Mouse (Mus musculus) limb, embryonic 11.5 days (tissue): Measurements from ENCODE around the gene Eef2k. TPM values are rescaled to one million over a fixed set of nuclear protein-coding genes. Genes with fewer than 3 reads are reported as not detected.

Source experiments
- ATAC-seq: fragments of 200-750 bp; cut with Nextera tagmentation; 2 replicates; pipeline ENCODE4 v1.8.0; 2017; ENCODE audit warnings: low read depth; ENCODE audit not compliant: insufficient number of reproducible peaks, low FRiP score, low TSS enrichment
- DNase-seq: peaks from one replicate; pipeline ENCODE4 v3.0.0-alpha.2; 2015; ENCODE audit warnings: low spot score
- H3K27ac ChIP-seq: fragments of 300-500 bp; sonication (generic); replicated peaks from 2 replicates; pipeline ENCODE4 v1.5.1; 2014; ENCODE audit warnings: low read depth, mild to moderate bottlenecking, low read length
- H3K27me3 ChIP-seq: fragments of 300-500 bp; sonication (generic); 2 replicates; pipeline ENCODE4 v1.6.1; 2014; ENCODE audit warnings: mild to moderate bottlenecking, low read length, mixed read lengths; ENCODE audit not compliant: control insufficient read depth, insufficient read depth
- H3K36me3 ChIP-seq: fragments of 300-500 bp; sonication (generic); 2 replicates; pipeline ENCODE4 v1.6.1; 2014; ENCODE audit warnings: mild to moderate bottlenecking, low read length, moderate library complexity, mixed read lengths; ENCODE audit not compliant: control insufficient read depth, insufficient read depth
- H3K4me1 ChIP-seq: fragments of 300-500 bp; sonication (generic); 2 replicates; pipeline ENCODE4 v1.6.1; 2014; ENCODE audit warnings: low read length, mixed read lengths; ENCODE audit not compliant: control insufficient read depth, insufficient read depth
- H3K4me2 ChIP-seq: fragments of 300-500 bp; sonication (generic); 2 replicates; pipeline ENCODE4 v1.6.1; 2014; ENCODE audit warnings: low read depth, mild to moderate bottlenecking, moderate library complexity; ENCODE audit not compliant: severe bottlenecking
- H3K4me3 ChIP-seq: fragments of 300-500 bp; sonication (generic); 2 replicates; pipeline ENCODE4 v1.5.1; 2014; ENCODE audit warnings: low read depth, low read length
- H3K9ac ChIP-seq: fragments of 300-500 bp; sonication (generic); 2 replicates; pipeline ENCODE4 v1.6.1; 2014; ENCODE audit warnings: mild to moderate bottlenecking, low read length
- H3K9me3 ChIP-seq: fragments of 300-500 bp; sonication (generic); 2 replicates; pipeline ENCODE4 v1.6.1; 2016; ENCODE audit warnings: low read length; ENCODE audit not compliant: control insufficient read depth
- WGBS: fragments of 180-500 bp; shearing (Covaris S2); extraction: QIAGEN DNeasy Blood & Tissue Kit; methylation state at CpG from one replicate; pipeline ENCODE4 v1.1.7; 2014; 5-methylcytosine and 5-hydroxymethylcytosine counted together
- polyA plus RNA-seq: library from polyadenylated mRNA; unstranded; fragments of >200 nt; fragmentation: Nextera tagmentation; extraction: Ambion mirVana; gene quantifications from 2 replicates; pipeline ENCODE4 v1.2.1, GENCODE M21; 2014

Eef2k gene
- polyA plus RNA-seq, 1 experiment from 2014 or later, result 9.6 TPM

GRCm38 (mm10) chr7:120917279-120917591, 74.6 kb downstream of the Eef2k start:
- no peak overlapping the region; the same call in 1 of the 2 replicates for H3K4me2 ChIP-seq
- ATAC-seq (peak; percentile 88), DNase-seq (no peak)
- WGBS, result 11% methylated on average over 12 of the region's 12 CpGs
- peak overlapping the region; percentile 91 for H3K4me3 ChIP-seq
- H3K36me3 ChIP-seq, result no peaks in the 10 kb centered on the region
- H3K9me3 ChIP-seq, result no peaks in the 10 kb centered on the region
- H3K4me1 ChIP-seq, result no peaks in the 10 kb centered on the region
- no peaks in the 10 kb centered on the region for H3K27me3 ChIP-seq
- no peak overlapping the region for H3K27ac ChIP-seq
- no peak overlapping the region for H3K9ac ChIP-seq

GRCm38 (mm10) chr7:120917592-120918461, 75.2 kb downstream of the Eef2k start, which contains the start of gene Polr3e:
TSS of gene Polr3e (plus strand) at chr7:120917744.
- ATAC-seq, result peak; percentile 91
- H3K4me3 ChIP-seq, result peak within 1 kb of the TSS; percentile 91
- H3K4me1 ChIP-seq, result no peaks in the 10 kb centered on the region
- WGBS, result under 1% methylated on average over 100 of the region's 102 CpGs
- peak within 1 kb of the TSS; percentile 75 for H3K27ac ChIP-seq
- peak within 1 kb of the TSS; percentile 93 for H3K9ac ChIP-seq
- DNase-seq, result peak; percentile 100
- peak within 1 kb of the TSS; percentile 71 for H3K4me2 ChIP-seq
- no peaks in the 10 kb centered on the region for H3K36me3 ChIP-seq
- no peaks in the 10 kb centered on the region for H3K9me3 ChIP-seq
- H3K27me3 ChIP-seq, result no peaks in the 10 kb centered on the region

GRCm38 (mm10) chr7:120918526-120918962, 75.9 kb downstream of the Eef2k start:
- 9% methylated on average over 10 of the region's 10 CpGs for WGBS
- H3K9me3 ChIP-seq, result no peaks in the 10 kb centered on the region
- DNase-seq, result peak; percentile 77
- peak overlapping the region; percentile 93 for H3K9ac ChIP-seq
- H3K4me2 ChIP-seq, result peak overlapping the region; percentile 71
- no peaks in the 10 kb centered on the region for H3K27me3 ChIP-seq
- no peak overlapping the region for H3K27ac ChIP-seq
- no peaks in the 10 kb centered on the region; the same call in 1 of the 2 replicates for H3K36me3 ChIP-seq
- H3K4me3 ChIP-seq, result peak overlapping the region; percentile 91
- peak; percentile 79 for ATAC-seq
- H3K4me1 ChIP-seq, result no peaks in the 10 kb centered on the region

- Histone ChIP-seq H3K4me1 (no peaks in the 10 kb centered on the region), H3K4me3 (no peak overlapping the region), H3K9me3 (no peaks in the 10 kb centered on the region), H3K36me3 (peaks cover 23% of the 10 kb centered on the region), H3K27ac (no peak overlapping the region), H3K27me3 (no peaks in the 10 kb centered on the region), H3K9ac (no peak overlapping the region), H3K4me2 (no peak overlapping the region)
- DNase-seq (no peak), ATAC-seq (no peak)
- 94% methylated on average over 7 of the region's 7 CpGs for WGBS
These were observed 90.5 kb downstream of the Eef2k start for GRCm38 (mm10) chr7:120933110-120933509.

GRCm38 (mm10) chr7:120933680-120934195, 91.1 kb downstream of the Eef2k start:
- WGBS, result 89% methylated on average over 5 of the region's 5 CpGs
- no peaks in the 10 kb centered on the region for H3K4me1 ChIP-seq
- H3K9me3 ChIP-seq, result no peaks in the 10 kb centered on the region
- no peak overlapping the region for H3K27ac ChIP-seq
- H3K4me2 ChIP-seq, result no peak overlapping the region
- peaks cover 23% of the 10 kb centered on the region for H3K36me3 ChIP-seq
- no peak for ATAC-seq
- no peak overlapping the region for H3K9ac ChIP-seq
- no peaks in the 10 kb centered on the region for H3K27me3 ChIP-seq
- H3K4me3 ChIP-seq, result no peak overlapping the region
- no peak for DNase-seq

- Histone ChIP-seq H3K27me3 (no peaks in the 10 kb centered on the region), H3K9ac (no peak overlapping the region), H3K4me2 (no peak overlapping the region), H3K36me3 (peaks cover 22% of the 10 kb centered on the region), H3K27ac (no peak overlapping the region), H3K9me3 (no peaks in the 10 kb centered on the region), H3K4me3 (no peak overlapping the region), H3K4me1 (no peaks in the 10 kb centered on the region)
- ATAC-seq, result 0 out of 2 replicates have a peak, but pooled peaks have one; percentile 56
- WGBS, result 47% methylated on average over 5 of the region's 5 CpGs
- peak; percentile 66 for DNase-seq
These were observed 92.1 kb downstream of the Eef2k start for GRCm38 (mm10) chr7:120934716-120935115.

- Histone ChIP-seq H3K36me3 (peaks cover 31% of the 10 kb centered on the region), H3K27ac (no peak overlapping the region), H3K4me2 (no peak overlapping the region), H3K27me3 (no peaks in the 10 kb centered on the region), H3K9ac (no peak overlapping the region), H3K4me3 (no peak overlapping the region), H3K9me3 (no peaks in the 10 kb centered on the region), H3K4me1 (no peaks in the 10 kb centered on the region)
- no peak for ATAC-seq
- DNase-seq, result no peak
- 90% methylated on average over 4 of the region's 4 CpGs for WGBS
These were observed 93.9 kb downstream of the Eef2k start for GRCm38 (mm10) chr7:120936522-120936921.

GRCm38 (mm10) chr7:120938206-120938605, 95.6 kb downstream of the Eef2k start:
- 95% methylated on average over 9 of the region's 9 CpGs for WGBS
- H3K4me3 ChIP-seq, result no peak overlapping the region
- H3K9me3 ChIP-seq, result no peaks in the 10 kb centered on the region
- no peaks in the 10 kb centered on the region for H3K27me3 ChIP-seq
- H3K4me1 ChIP-seq, result no peaks in the 10 kb centered on the region
- ATAC-seq, result no peak
- DNase-seq, result no peak
- H3K4me2 ChIP-seq, result no peak overlapping the region
- no peak overlapping the region for H3K27ac ChIP-seq
- no peak overlapping the region for H3K9ac ChIP-seq
- peaks cover 33% of the 10 kb centered on the region for H3K36me3 ChIP-seq
